Mouse (Mus musculus) forebrain, embryonic 14.5 days (tissue): ENCODE measurements around the gene Sh3pxd2a. TPM values are rescaled to one million over a fixed set of nuclear protein-coding genes. Genes with fewer than 3 reads are reported as not detected.
A peak's percentile ranks its signal among the peaks of the same experiment; 100 is the strongest.

Experiments
- ATAC-seq: fragments of 200-750 bp; cut with Nextera tagmentation; 2 replicates; pipeline ENCODE4 v1.8.0; 2017; ENCODE audit warnings: mild to moderate bottlenecking, moderate library complexity
- DNase-seq: peaks from one replicate; pipeline ENCODE4 v3.0.0-alpha.2; 2015; ENCODE audit warnings: low spot score
- H3K27ac ChIP-seq: fragments of 300-500 bp; sonication (generic); 2 replicates; pipeline ENCODE4 v1.5.1; 2014; ENCODE audit warnings: low read depth, mild to moderate bottlenecking, control low read depth, low read length, moderate library complexity
- H3K27me3 ChIP-seq: fragments of 300-500 bp; sonication (generic); replicated peaks from 2 replicates; pipeline ENCODE4 v1.6.1; 2014; ENCODE audit warnings: low read length, control low read depth, mixed read lengths; ENCODE audit not compliant: control insufficient read depth, insufficient read depth
- H3K36me3 ChIP-seq: fragments of 300-500 bp; sonication (generic); 2 replicates; pipeline ENCODE4 v1.6.1; 2014; ENCODE audit warnings: low read length, control low read depth; ENCODE audit not compliant: control insufficient read depth, insufficient read depth
- H3K4me1 ChIP-seq: fragments of 300-500 bp; sonication (generic); 2 replicates; pipeline ENCODE4 v1.6.1; 2014; ENCODE audit warnings: antibody characterized with exemption, low read length, control low read depth; ENCODE audit not compliant: control insufficient read depth, insufficient read depth
- H3K4me2 ChIP-seq: fragments of 300-500 bp; sonication (generic); 2 replicates; pipeline ENCODE4 v1.6.1; 2014; ENCODE audit warnings: mild to moderate bottlenecking, control low read depth, low read length
- H3K4me3 ChIP-seq: fragments of 300-500 bp; sonication (generic); 2 replicates; pipeline ENCODE4 v1.5.1; 2014; ENCODE audit warnings: low read depth, low read length, control low read depth
- H3K9ac ChIP-seq: fragments of 300-500 bp; sonication (generic); 2 replicates; pipeline ENCODE4 v1.6.1; 2014; ENCODE audit warnings: mild to moderate bottlenecking, low read length, control low read depth, moderate library complexity
- H3K9me3 ChIP-seq: fragments of 300-500 bp; sonication (generic); replicated peaks from 2 replicates; pipeline ENCODE4 v1.6.1; 2016; ENCODE audit warnings: low read length, control low read depth, mixed read lengths; ENCODE audit not compliant: control insufficient read depth
- WGBS: fragments of 180-500 bp; shearing (Covaris S2); extraction: QIAGEN DNeasy Blood & Tissue Kit; methylation state at CpG from one replicate; pipeline ENCODE4 v1.1.7; 2014; 5-methylcytosine and 5-hydroxymethylcytosine counted together
- polyA plus RNA-seq: library from polyadenylated mRNA; unstranded; fragments of >200 nt; fragmentation: Nextera tagmentation; extraction: Ambion mirVana; gene quantifications from 2 replicates; pipeline ENCODE4 v1.2.1, GENCODE M21; 2014

Sh3pxd2a gene
- polyA plus RNA-seq, 1 experiment from 2014 or later: 3.4 TPM

- ATAC-seq: no peak
- no peak overlapping the region for H3K9ac ChIP-seq
- no peak overlapping the region for H3K4me2 ChIP-seq
- no peaks in the 10 kb centered on the region for H3K4me1 ChIP-seq
- no peak overlapping the region for H3K27ac ChIP-seq
- no peak overlapping the region for H3K4me3 ChIP-seq
- 89% methylated on average over 3 of the region's 3 CpGs for WGBS
- H3K9me3 ChIP-seq: no peaks in the 10 kb centered on the region
- no peak for DNase-seq
- H3K36me3 ChIP-seq: no peaks in the 10 kb centered on the region
- no peaks in the 10 kb centered on the region for H3K27me3 ChIP-seq
Measured at GRCm38 (mm10) chr19:47387887-47388286, 76.3 kb downstream of the Sh3pxd2a start.

GRCm38 (mm10) chr19:47387395-47387794 lies 76.8 kb downstream of the Sh3pxd2a start:
- Histone ChIP-seq H3K4me3 (no peak overlapping the region), H3K27ac (no peak overlapping the region), H3K9ac (no peak overlapping the region), H3K9me3 (no peaks in the 10 kb centered on the region), H3K4me1 (no peaks in the 10 kb centered on the region), H3K36me3 (no peaks in the 10 kb centered on the region), H3K27me3 (no peaks in the 10 kb centered on the region), H3K4me2 (no peak overlapping the region)
- no peak for DNase-seq
- no peak for ATAC-seq
- WGBS: 75% methylated on average over 6 of the region's 6 CpGs

- H3K9me3 ChIP-seq: no peaks in the 10 kb centered on the region
- H3K4me3 ChIP-seq: no peak overlapping the region
- no peaks in the 10 kb centered on the region for H3K36me3 ChIP-seq
- no peak overlapping the region for H3K4me2 ChIP-seq
- WGBS: 91% methylated on average over 10 of the region's 10 CpGs
- no peak overlapping the region for H3K27ac ChIP-seq
- DNase-seq (no peak), ATAC-seq (no peak)
- no peaks in the 10 kb centered on the region for H3K4me1 ChIP-seq
- no peak overlapping the region for H3K9ac ChIP-seq
- no peaks in the 10 kb centered on the region for H3K27me3 ChIP-seq
Measured at GRCm38 (mm10) chr19:47385971-47386370, 78.2 kb downstream of the Sh3pxd2a start.

GRCm38 (mm10) chr19:47384639-47385038 lies 79.6 kb downstream of the Sh3pxd2a start:
- Histone ChIP-seq H3K4me2 (no peak overlapping the region), H3K9ac (no peak overlapping the region), H3K27ac (no peak overlapping the region), H3K27me3 (no peaks in the 10 kb centered on the region), H3K4me1 (no peaks in the 10 kb centered on the region), H3K36me3 (no peaks in the 10 kb centered on the region), H3K9me3 (no peaks in the 10 kb centered on the region), H3K4me3 (no peak overlapping the region)
- no peak for DNase-seq
- 89% methylated on average over 3 of the region's 3 CpGs for WGBS
- no peak for ATAC-seq

DNA sequence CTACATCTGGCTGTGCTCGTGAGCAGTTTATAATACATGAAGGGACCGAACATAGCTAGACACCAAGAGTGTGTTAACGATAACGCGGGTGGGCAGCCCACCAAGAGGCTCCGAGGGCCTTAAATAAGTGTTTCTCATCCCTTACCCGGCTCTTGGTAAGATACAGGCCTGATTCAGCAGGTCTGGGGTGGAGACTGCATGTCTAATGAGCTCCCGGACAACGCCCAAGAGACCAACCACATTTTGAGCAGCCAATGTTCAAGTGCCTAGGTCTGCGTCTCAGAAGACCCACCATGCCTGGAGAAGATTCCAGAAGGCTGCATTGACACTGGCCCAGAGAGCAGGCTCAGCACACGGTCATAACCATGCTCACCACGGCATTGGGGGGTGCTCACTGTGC lies 80.2 kb downstream of the Sh3pxd2a start:
- 84% methylated on average over 12 of the region's 12 CpGs for WGBS
- Histone ChIP-seq H3K27me3 (no peaks in the 10 kb centered on the region), H3K27ac (no peak overlapping the region), H3K4me1 (no peaks in the 10 kb centered on the region), H3K4me3 (no peak overlapping the region), H3K9me3 (no peaks in the 10 kb centered on the region), H3K4me2 (no peak overlapping the region), H3K9ac (no peak overlapping the region), H3K36me3 (no peaks in the 10 kb centered on the region)
- DNase-seq (no peak), ATAC-seq (no peak)

GRCm38 (mm10) chr19:47382268-47382667 lies 81.9 kb downstream of the Sh3pxd2a start:
- Histone ChIP-seq H3K4me3 (no peak overlapping the region), H3K36me3 (no peaks in the 10 kb centered on the region), H3K27ac (no peak overlapping the region), H3K4me2 (no peak overlapping the region), H3K27me3 (no peaks in the 10 kb centered on the region), H3K4me1 (no peaks in the 10 kb centered on the region), H3K9me3 (no peaks in the 10 kb centered on the region), H3K9ac (no peak overlapping the region)
- 83% methylated on average over 5 of the region's 5 CpGs for WGBS
- DNase-seq: peak; percentile 50
- no peak for ATAC-seq

DNA sequence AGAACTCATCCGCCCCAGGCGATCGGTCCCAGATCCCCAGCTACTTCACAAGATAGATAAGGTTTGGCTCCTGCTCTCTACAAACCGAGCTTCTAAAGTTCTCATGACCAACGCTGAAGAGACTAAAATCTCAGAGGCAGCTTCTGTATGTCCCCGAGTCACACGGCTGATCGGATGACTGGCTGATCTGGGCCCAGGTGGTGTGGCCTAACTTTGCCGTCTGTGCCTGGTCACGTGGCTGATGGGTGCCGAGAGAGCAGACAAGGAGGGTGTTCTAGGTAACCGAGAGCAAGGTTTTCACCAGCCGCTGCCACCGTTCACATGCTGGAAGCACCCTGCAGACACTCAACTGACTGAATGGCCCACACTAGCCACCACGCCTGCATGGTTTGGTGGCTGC lies 83.2 kb downstream of the Sh3pxd2a start:
- no peak overlapping the region for H3K27ac ChIP-seq
- H3K9me3 ChIP-seq: no peaks in the 10 kb centered on the region
- no peak overlapping the region for H3K9ac ChIP-seq
- no peak overlapping the region for H3K4me3 ChIP-seq
- H3K4me2 ChIP-seq: no peak overlapping the region
- WGBS: 89% methylated on average over 15 of the region's 15 CpGs
- ATAC-seq (no peak), DNase-seq (no peak)
- H3K4me1 ChIP-seq: no peaks in the 10 kb centered on the region
- H3K27me3 ChIP-seq: no peaks in the 10 kb centered on the region
- no peaks in the 10 kb centered on the region for H3K36me3 ChIP-seq

- Histone ChIP-seq H3K4me2 (no peak overlapping the region), H3K4me1 (no peaks in the 10 kb centered on the region), H3K4me3 (no peak overlapping the region), H3K36me3 (no peaks in the 10 kb centered on the region), H3K27me3 (no peaks in the 10 kb centered on the region), H3K27ac (no peak overlapping the region), H3K9me3 (no peaks in the 10 kb centered on the region), H3K9ac (no peak overlapping the region)
- ATAC-seq (no peak), DNase-seq (no peak)
- 68% methylated on average over 5 of the region's 5 CpGs for WGBS
Measured at GRCm38 (mm10) chr19:47379141-47379540, 85.1 kb downstream of the Sh3pxd2a start.

DNA sequence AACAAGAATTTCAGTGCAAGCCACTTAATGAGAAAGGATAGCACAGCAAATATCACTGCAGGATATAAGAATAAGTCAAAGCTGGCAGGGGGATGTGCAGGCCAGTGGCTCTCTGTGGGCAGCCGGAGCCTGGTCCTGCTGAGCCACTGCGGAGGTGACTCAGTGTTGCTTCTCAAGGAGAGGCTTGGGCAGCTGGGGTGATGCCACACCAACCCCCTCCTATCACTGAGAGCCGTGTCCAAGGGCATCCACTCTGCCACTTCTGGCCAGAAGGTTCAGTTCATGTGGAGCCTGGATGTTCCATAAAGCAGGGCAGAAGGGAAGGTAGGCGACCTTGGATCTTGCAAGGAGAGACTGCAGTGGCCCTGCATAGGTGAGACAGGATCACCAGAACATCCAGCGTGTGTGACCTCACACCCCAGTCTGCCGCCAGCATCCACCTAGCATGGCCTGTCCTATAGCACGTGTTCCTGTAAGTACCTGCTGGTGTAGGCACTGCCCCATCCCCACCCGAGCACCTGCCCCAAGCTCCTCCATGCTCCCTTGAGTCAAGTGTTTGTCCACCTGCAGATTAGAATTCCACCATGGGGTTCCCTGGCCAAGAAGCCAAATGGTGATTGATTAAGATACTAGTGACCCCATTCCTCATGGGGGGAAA lies 89.2 kb downstream of the Sh3pxd2a start:
- H3K36me3 ChIP-seq: no peaks in the 10 kb centered on the region
- H3K4me3 ChIP-seq: no peak overlapping the region
- no peaks in the 10 kb centered on the region for H3K4me1 ChIP-seq
- H3K9ac ChIP-seq: no peak overlapping the region
- no peak overlapping the region for H3K4me2 ChIP-seq
- WGBS: 94% methylated on average over 8 of the region's 8 CpGs
- H3K27me3 ChIP-seq: no peaks in the 10 kb centered on the region
- no peak for ATAC-seq
- H3K9me3 ChIP-seq: no peaks in the 10 kb centered on the region
- no peak for DNase-seq
- no peak overlapping the region for H3K27ac ChIP-seq
